8 mouse cellular contexts compared by ENCODE assay signal in genomic region chr5:92348794-92349413, GRCm38 (mm10). TPM values are rescaled to one million over a fixed set of nuclear protein-coding genes. Genes with fewer than 3 reads are reported as not detected.
DNase-seq lines count a peak whose midpoint lies in the region; ATAC-seq and TF ChIP-seq lines count a peak whose summit lies in the region.

Cxcl10 (minus strand) TSS chr5:92348889.

- no peak within 1 kb of the TSS for H3ac ChIP-seq in myocyte (ENCODE audit: control insufficient read depth, insufficient read length)

- no peak for TF ChIP-seq POLR2A in bone marrow, adult 2 months (IDR thresholded peaks at IDR 0.05; ENCODE audit: borderline replicate concordance, control insufficient read depth, low read depth, low read length)
- TF ChIP-seq POLR2A in myocyte (IDR thresholded peaks at IDR 0.05; ENCODE audit: insufficient read length, low read depth), result no peak

- peaks cover 10% of the 10 kb centered on the region for H3K4me1 ChIP-seq in bone marrow, adult 2 months (ENCODE audit: control insufficient read depth, insufficient read depth, low read length)
- H3K4me1 ChIP-seq in forebrain, postnatal 0 days (ENCODE audit: insufficient read depth), result no peaks in the 10 kb centered on the region
- H3K4me1 ChIP-seq in liver, embryonic 13.5 days (replicated peaks), result peaks cover 26% of the 10 kb centered on the region

- WGBS in bone marrow, adult 2 months, result 9% methylated on average over 14 of the region's 14 CpGs
- WGBS in forebrain, postnatal 0 days, result 16% methylated on average over 14 of the region's 14 CpGs
- whole genome bisulfite sequencing in liver, embryonic 13.5 days (ENCODE audit: insufficient replicate concordance), result 15% methylated on average over 14 of the region's 14 CpGs

- peak; percentile 19 to 32 for DNase-seq in left cerebral cortex, adult 18-20 months (ENCODE audit: low spot score in 2 of 2)
- no peak for DNase-seq in left cerebral cortex, adult 8-10 months (ENCODE audit: low spot score in 2 of 2)
- DNase-seq in forebrain, postnatal 0 days, result peak; percentile 38
- peak; percentile 67 for DNase-seq in liver, embryonic 13.5 days
- peak; percentile 19 to 48 for DNase-seq in thymus, postnatal 10 days (ENCODE audit: low spot score in 2 of 2)

- no peak within 1 kb of the TSS for H3K9ac ChIP-seq in forebrain, postnatal 0 days
- no peak within 1 kb of the TSS for H3K9ac ChIP-seq in liver, embryonic 13.5 days

- no peaks in the 10 kb centered on the region for H3K27me3 ChIP-seq in forebrain, postnatal 0 days (ENCODE audit: insufficient read depth, low read length)
- H3K27me3 ChIP-seq in liver, embryonic 13.5 days, result peaks cover 3% of the 10 kb centered on the region; the same call in 1 of the 2 replicates
- peaks cover 7% of the 10 kb centered on the region for H3K27me3 ChIP-seq in myocyte (ENCODE audit: control insufficient read depth, insufficient read depth, insufficient read length)

- peak within 1 kb of the TSS; percentile 41 for H3K4me2 ChIP-seq in forebrain, postnatal 0 days (ENCODE audit: low read depth)
- H3K4me2 ChIP-seq in liver, embryonic 13.5 days, result peak within 1 kb of the TSS; percentile 57
- peak within 1 kb of the TSS; percentile 87 for H3K4me2 ChIP-seq in myocyte (ENCODE audit: low read depth)

- ATAC-seq in forebrain, postnatal 0 days, result peak; percentile 86
- ATAC-seq in inflammation-experienced regulatory T-cells, adult 6 months, result peak; percentile 90
- peak; percentile 84 for ATAC-seq in liver, embryonic 13.5 days (ENCODE audit: low read depth)

- H3K4me3 ChIP-seq in bone marrow, adult 2 months (replicated peaks; ENCODE audit: control insufficient read depth, low read depth, low read length), result peak within 1 kb of the TSS; percentile 44
- H3K4me3 ChIP-seq in forebrain, postnatal 0 days (ENCODE audit: low read depth, low read length), result peak within 1 kb of the TSS; percentile 26
- peak within 1 kb of the TSS; percentile 28 for H3K4me3 ChIP-seq in liver, embryonic 13.5 days (replicated peaks)
- no peak within 1 kb of the TSS for H3K4me3 ChIP-seq in myocyte

- no peaks in the 10 kb centered on the region for H3K9me3 ChIP-seq in forebrain, postnatal 0 days (ENCODE audit: low read length)
- H3K9me3 ChIP-seq in liver, embryonic 13.5 days (replicated peaks), result no peaks in the 10 kb centered on the region

- H3K36me3 ChIP-seq in forebrain, postnatal 0 days (ENCODE audit: insufficient read depth), result no peaks in the 10 kb centered on the region
- no peaks in the 10 kb centered on the region for H3K36me3 ChIP-seq in liver, embryonic 13.5 days
- H3K36me3 ChIP-seq in myocyte (ENCODE audit: control insufficient read depth, insufficient read depth), result no peaks in the 10 kb centered on the region

- H3K79me2 ChIP-seq in myocyte (ENCODE audit: control insufficient read depth, insufficient read depth), result no peaks in the 10 kb centered on the region

- no peak for TF ChIP-seq CTCF in bone marrow, adult 2 months (IDR thresholded peaks at IDR 0.05; ENCODE audit: control insufficient read depth, insufficient read depth, low read length)
- TF ChIP-seq CTCF in forebrain, postnatal 0 days (IDR thresholded peaks at IDR 0.05; ENCODE audit: low read depth), result no peak

- H3K27ac ChIP-seq in bone marrow, adult 2 months (ENCODE audit: control insufficient read depth, insufficient read depth, low read depth, low read length, poor library complexity), result no peak within 1 kb of the TSS
- H3K27ac ChIP-seq in forebrain, postnatal 0 days (ENCODE audit: low read depth, low read length), result no peak within 1 kb of the TSS
- no peak within 1 kb of the TSS for H3K27ac ChIP-seq in liver, embryonic 13.5 days

TF ChIP-seq in myocyte, 11 proteins besides CTCF, POLR2A, EP300 and RAD21:
- TF ChIP-seq SRF (IDR thresholded peaks at IDR 0.05; ENCODE audit: control insufficient read depth, insufficient read length, low read depth), result no peak
- peak; percentile 74 for TF ChIP-seq E2F4 (IDR thresholded peaks at IDR 0.05; ENCODE audit: insufficient read depth)
- no peak for TF ChIP-seq MYOD1 (IDR thresholded peaks at IDR 0.05; ENCODE audit: control insufficient read depth in 1 of 3, insufficient read length in 2 of 3, low read depth in 2 of 3)
- no peak for TF ChIP-seq POLR2AphosphoS2 (IDR thresholded peaks at IDR 0.05; ENCODE audit: insufficient read length, low read depth)

RNA-seq across cellular contexts. Expression of gene Cxcl10, which starts in this region (rescaled TPM):
- total RNA-seq in left cerebral cortex, adult 18-20 months (2021), result under 1 TPM; 0.72 to 0.87 TPM
- 1 to 10 TPM in 2 of 4 experiments, not detected in 2; 1.8 to 2.7 TPM for total RNA-seq in left cerebral cortex, adult 8-10 months (2022)
- polyA plus RNA-seq in bone marrow, adult 2 months (2011; ENCODE audit: insufficient read depth, insufficient read length, low replicate concordance, missing spikeins), result 1.2 and 4.0 TPM in 2 replicates
- 0.38 and 0.86 TPM in 2 replicates for total RNA-seq in forebrain, postnatal 0 days (2014; rRNA removed)
- polyA plus RNA-seq in forebrain, postnatal 0 days (2015; fragmentation: Nextera tagmentation; extraction: Ambion mirVana), result 0.28 and 0.55 TPM in 2 replicates
- 10 to 100 TPM; 18.3 to 32.3 (median 19.9) TPM for polyA plus RNA-seq in inflammation-experienced regulatory T-cells, adult 6 months (2017; shearing (Covaris generic))
- 8.4 and 11.5 TPM in 2 replicates for polyA plus RNA-seq in liver, embryonic 13.5 days (2015; fragmentation: Nextera tagmentation; extraction: Ambion mirVana)
- polyA plus RNA-seq in myocyte (2012; fragmentation: generic; extraction: Trizol), result 0.62 TPM

Comparison
In these comparisons a context has a peak if more than half of its experiments do, and no peak if none do; other contexts are left out.
1. Peak in DNase-seq in left cerebral cortex, adult 18-20 months; RNA of the gene not detected or under 1 TPM.
2. Peak in DNase-seq, ATAC-seq, H3K4me3 ChIP-seq and H3K4me2 ChIP-seq in forebrain, postnatal 0 days; RNA of the gene not detected or under 1 TPM.
3. DNase-seq: peak in liver, embryonic 13.5 days (single experiment) and thymus, postnatal 10 days (2 of 2); none in left cerebral cortex, adult 8-10 months (0 of 2).
4. Peak in every context shown above with its lines, with median percentiles within 50 percentile points of each other: ATAC-seq and H3K4me2 ChIP-seq.